8 mouse cellular contexts compared by ENCODE assay signal in genomic region chr13:110968507-110968905, GRCm38 (mm10).
DNase-seq lines count a peak whose midpoint lies in the region; ATAC-seq and TF ChIP-seq lines count a peak whose summit lies in the region.

No protein-coding gene starts in this region.

- H3K9ac ChIP-seq in heart, embryonic 13.5 days, result no peak overlapping the region
- H3K9ac ChIP-seq in lung, postnatal 0 days (replicated peaks; ENCODE audit: low read depth), result no peak overlapping the region

- ATAC-seq in heart, embryonic 13.5 days (ENCODE audit: extremely low read depth, insufficient number of reproducible peaks, low FRiP score, low TSS enrichment), result no peak
- peak; percentile 75 for ATAC-seq in lung, postnatal 0 days

- 0 out of 2 replicates have a peak overlapping the region, but pooled peaks have one; percentile 12 for H3K4me2 ChIP-seq in heart, embryonic 13.5 days
- H3K4me2 ChIP-seq in lung, postnatal 0 days (replicated peaks; ENCODE audit: low read depth, low read length), result no peak overlapping the region

- H3K4me1 ChIP-seq in heart, embryonic 13.5 days, result peaks cover 17% of the 10 kb centered on the region
- peaks cover 8% of the 10 kb centered on the region; the same call in 1 of the 2 replicates for H3K4me1 ChIP-seq in lung, postnatal 0 days (ENCODE audit: insufficient read depth, low read depth, low read length)

- H3K27ac ChIP-seq in heart, embryonic 13.5 days (replicated peaks), result 0 out of 2 replicates have a peak overlapping the region, but pooled peaks have one; percentile 4
- H3K27ac ChIP-seq in lung, postnatal 0 days (ENCODE audit: low read length), result no peak overlapping the region

- 30% methylated on average over 7 of the region's 7 CpGs for WGBS in heart, embryonic 13.5 days
- 25% methylated on average over 7 of the region's 7 CpGs for WGBS in lung, postnatal 0 days

- H3K4me3 ChIP-seq in heart, embryonic 13.5 days, result no peak overlapping the region
- H3K4me3 ChIP-seq in lung, postnatal 0 days (ENCODE audit: low read depth, low read length), result no peak overlapping the region

- H3K27me3 ChIP-seq in heart, embryonic 13.5 days (replicated peaks), result no peaks in the 10 kb centered on the region
- no peaks in the 10 kb centered on the region for H3K27me3 ChIP-seq in lung, postnatal 0 days (replicated peaks; ENCODE audit: insufficient read depth, low read length)

- no peaks in the 10 kb centered on the region for H3K36me3 ChIP-seq in heart, embryonic 13.5 days
- no peaks in the 10 kb centered on the region for H3K36me3 ChIP-seq in lung, postnatal 0 days (ENCODE audit: insufficient read depth, low read length)

- TF ChIP-seq CTCF in lung, postnatal 0 days (IDR thresholded peaks at IDR 0.05), result peak; percentile 59

- no peaks in the 10 kb centered on the region for H3K9me3 ChIP-seq in heart, embryonic 13.5 days
- H3K9me3 ChIP-seq in lung, postnatal 0 days (ENCODE audit: low read length), result no peaks in the 10 kb centered on the region

- no peak for TF ChIP-seq EP300 in lung, postnatal 0 days (IDR thresholded peaks at IDR 0.05)

- peak; percentile 8 for DNase-seq in adrenal gland, postnatal 14 days
- no peak for DNase-seq in adrenal gland, postnatal 25 days
- peak; percentile 37 for DNase-seq in right cerebral cortex, postnatal 10 days (ENCODE audit: low spot score in 2 of 2)
- no peak for DNase-seq in right cerebral cortex, postnatal 36 days (ENCODE audit: low spot score in 2 of 2)
- peak; percentile 71 for DNase-seq in lung, postnatal 0 days (ENCODE audit: low spot score)
- no peak for DNase-seq in layer of hippocampus, postnatal 36 days
- no peak for DNase-seq in T-cell, adult 2 months (ENCODE audit: low spot score)

Comparison
In these comparisons a context has a peak if more than half of its experiments do, and no peak if none do; other contexts are left out.
1. DNase-seq: peak in adrenal gland, postnatal 14 days (single experiment), right cerebral cortex, postnatal 10 days (2 of 2) and lung, postnatal 0 days (single experiment); none in adrenal gland, postnatal 25 days (single experiment), right cerebral cortex, postnatal 36 days (0 of 2), layer of hippocampus, postnatal 36 days (0 of 2) and T-cell, adult 2 months (single experiment).